Mouse (Mus musculus) heart, adult 9 months (tissue): ENCODE measurements at regions not wholly inside any gene's neighbourhood (a gene's known extent, or its start where the extent isn't known, plus 50 kb on each side); places are given as distances from the start of the nearest gene placed in this dataset.
A peak's percentile ranks its signal among the peaks of the same experiment; 100 is the strongest.

Experiments used
- DNase-seq, 2 experiments: peaks; one replicate each; pipeline ENCODE4 v3.0.0; 2022; ENCODE audit warnings: low spot score in 2 of 2

GRCm38 (mm10) chr2:79134281-79134680, 120.9 kb upstream of the Itga4 start:
- no peak for DNase-seq

DNA sequence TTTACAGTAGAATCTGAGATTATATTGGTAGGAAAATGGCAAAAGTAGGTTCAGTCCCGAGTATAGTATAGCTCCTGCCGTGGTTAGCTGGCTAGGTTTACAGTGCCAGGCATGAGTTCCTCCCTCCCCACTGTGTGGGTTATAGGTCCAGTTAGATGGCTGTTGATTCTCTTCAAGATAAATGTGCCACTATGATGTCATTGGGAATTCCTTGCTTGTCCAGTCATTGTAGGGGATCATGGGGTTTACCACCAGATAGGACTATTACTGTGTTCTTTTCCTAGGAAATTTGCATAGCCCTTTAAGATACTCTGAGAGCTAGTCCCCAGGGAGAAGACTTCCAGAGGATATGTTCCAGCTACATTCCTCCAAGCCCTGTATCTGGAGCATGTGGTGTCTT, 119.2 kb upstream of the Itga4 start:
- no peak for DNase-seq

- no peak for DNase-seq
Observed at GRCm38 (mm10) chr2:79136619-79137458, 118.4 kb upstream of the Itga4 start.

DNA sequence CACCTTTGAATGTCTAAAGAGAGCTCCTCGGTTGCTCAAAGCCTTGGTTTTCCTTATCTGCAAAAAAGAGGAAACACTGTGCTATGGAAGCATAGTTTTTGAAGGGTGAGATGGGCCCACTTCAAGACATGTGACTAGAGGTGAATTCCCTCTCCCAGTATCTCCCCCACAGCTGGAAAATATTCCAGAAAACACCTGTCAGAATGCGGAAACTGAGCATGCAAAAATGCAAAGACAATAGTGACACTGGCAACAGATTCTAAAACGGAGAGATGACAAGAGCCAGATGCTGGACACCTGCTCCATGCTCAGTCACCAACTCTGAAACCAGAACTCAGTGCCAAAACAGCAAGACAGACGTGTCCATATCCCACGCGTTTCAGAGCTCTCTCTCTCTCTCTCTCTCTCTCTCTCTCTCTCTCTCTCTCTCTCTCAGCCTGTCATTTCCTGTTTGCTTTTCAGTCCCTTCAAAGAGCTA, 117.5 kb upstream of the Itga4 start:
- no peak for DNase-seq

- DNase-seq: no peak
Observed at GRCm38 (mm10) chr2:79138368-79139109, 116.7 kb upstream of the Itga4 start.

- DNase-seq: no peak
Observed at GRCm38 (mm10) chr2:79141961-79142360, 113.3 kb upstream of the Itga4 start.

DNA sequence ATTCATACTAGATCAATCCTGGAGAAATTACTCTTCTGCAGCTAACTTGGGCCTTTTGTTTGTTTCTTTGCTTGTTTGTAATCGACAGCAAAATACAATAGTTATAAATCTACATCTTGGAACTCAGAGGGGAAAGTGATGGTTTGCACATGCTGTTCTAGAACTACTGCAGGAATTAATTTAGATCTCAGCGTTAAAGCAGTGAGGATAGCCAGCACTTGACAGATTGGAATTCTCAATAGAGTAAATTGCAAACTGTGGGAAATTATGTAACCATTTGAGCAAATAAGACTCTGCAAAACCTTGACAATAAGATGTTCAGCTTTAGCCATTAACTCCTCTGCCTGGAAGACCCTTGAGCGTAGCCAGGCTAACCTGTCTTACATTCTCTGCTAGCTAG, 112.0 kb upstream of the Itga4 start:
- DNase-seq: no peak

DNA sequence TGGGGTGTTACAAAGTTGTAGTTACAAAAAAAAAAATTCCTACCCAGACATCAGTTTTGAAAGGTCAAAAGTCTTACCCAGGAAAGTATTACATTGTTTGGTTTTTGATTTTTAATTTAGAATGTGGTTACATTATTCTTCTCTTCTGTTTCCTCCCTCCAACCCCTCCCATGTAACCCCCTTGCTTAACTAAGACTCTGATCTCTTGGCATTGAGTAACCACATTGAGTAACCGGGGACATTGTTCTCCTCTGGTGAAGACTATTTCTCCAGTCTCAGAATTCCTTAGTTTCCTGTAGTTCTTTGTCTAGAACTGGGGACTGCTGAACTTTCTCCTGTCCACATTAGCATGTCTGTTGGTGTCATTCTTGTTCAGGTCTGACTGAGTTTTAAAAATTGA, 109.3 kb upstream of the Itga4 start:
- DNase-seq: no peak

- DNase-seq: no peak
Observed at GRCm38 (mm10) chr2:79146563-79146962, 108.7 kb upstream of the Itga4 start.

DNA sequence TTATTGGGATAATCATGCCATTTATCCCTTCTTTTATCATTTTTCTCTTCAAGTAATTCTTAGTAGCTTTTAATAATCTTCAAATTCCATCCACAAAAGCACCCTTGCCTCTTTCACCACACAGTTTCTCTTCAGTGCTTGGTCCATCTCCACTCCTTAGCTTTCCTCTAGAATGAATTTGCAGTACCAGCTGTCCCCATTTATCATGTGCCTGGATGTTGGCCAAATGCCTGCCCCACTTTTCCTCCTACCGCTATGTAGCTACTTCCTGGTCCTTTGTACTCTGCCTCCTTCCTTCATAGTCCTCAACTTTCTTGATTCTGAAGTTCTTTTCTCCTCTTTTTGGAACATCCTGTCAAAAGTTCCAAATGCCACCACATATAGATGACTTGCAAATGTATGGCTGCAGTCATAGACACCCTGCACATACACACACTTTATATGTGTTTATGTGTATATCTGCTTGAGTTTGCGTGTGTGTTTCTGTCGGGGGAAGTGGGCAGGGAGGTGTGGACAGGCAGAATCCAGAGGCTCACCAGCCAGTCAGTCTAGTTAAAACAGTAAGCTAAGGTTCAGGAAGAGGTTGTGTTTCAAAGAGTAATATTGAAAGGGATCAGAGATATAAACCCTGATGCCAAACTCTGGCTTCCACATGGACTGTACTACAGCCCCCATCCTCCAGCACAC, 106.1 kb upstream of the Itga4 start:
- DNase-seq: no peak

- DNase-seq: no peak
Observed at GRCm38 (mm10) chr2:79151610-79152009, 103.6 kb upstream of the Itga4 start.

- DNase-seq: no peak
Observed at GRCm38 (mm10) chr2:79152031-79152694, 103.1 kb upstream of the Itga4 start.

DNA sequence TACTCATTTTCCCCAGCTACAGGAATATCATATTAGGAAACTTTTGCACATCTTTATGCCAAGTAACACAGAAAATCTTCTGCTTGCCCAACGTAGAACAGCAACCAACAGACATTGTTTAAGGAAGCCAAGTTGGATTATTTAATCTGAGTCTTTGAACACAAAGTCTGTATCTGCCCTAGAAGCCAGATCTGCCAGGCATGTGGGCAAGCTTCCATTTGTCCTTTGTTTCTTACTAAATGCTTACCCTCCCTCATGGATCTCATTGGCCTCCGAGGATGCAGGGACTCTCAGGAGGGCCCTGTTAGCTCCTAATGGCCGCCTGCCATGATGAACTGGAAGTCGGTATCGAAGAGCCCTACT, 102.5 kb upstream of the Itga4 start:
- no peak for DNase-seq

DNA sequence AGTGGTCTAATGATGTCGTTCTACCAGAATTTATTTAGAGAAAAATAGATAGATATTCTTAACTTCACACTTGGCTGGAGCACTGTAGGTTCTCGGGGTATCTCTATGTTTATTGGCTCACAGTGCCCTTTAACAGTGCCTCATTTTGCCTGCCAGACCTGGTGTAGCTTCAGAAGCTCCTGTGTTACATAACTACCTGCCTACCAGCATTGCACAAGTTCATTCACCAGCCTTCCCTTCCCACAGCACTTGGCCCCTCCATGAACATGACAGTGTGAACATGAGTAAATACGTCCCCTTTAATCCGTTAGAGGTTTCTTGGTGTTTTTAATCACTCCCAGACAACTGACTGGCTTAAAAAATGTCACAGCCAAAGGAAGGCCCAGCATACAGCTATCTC, 102.2 kb upstream of the Itga4 start:
- DNase-seq: no peak

DNA sequence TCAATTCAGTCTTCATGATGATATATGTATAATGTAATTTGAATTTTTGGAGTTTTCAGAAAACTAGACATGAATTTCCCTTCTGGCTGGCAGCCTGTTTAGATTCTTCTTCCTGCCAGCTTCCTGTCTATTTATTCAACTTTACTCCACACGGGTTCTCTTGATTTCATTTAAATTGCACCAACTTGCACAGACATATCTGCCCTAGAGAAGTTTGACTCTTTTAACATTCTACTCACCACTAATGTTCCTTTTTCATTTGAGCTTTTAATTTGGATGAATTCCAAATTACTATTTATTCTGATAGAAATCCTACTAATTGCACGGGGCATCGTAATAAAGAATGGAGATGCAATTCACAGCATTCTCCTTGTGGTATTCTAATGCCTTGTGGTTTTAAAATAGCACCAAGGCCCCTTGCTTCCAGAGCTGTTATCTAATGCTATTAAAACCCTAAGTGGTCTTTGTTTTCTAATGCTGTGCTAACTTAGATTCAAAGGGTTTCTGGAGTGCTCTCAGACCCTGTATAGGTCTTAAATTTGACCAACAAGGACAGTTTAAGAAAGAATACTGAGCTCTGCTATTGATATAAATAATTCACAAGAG, 96.7 kb upstream of the Itga4 start:
- no peak for DNase-seq

DNA sequence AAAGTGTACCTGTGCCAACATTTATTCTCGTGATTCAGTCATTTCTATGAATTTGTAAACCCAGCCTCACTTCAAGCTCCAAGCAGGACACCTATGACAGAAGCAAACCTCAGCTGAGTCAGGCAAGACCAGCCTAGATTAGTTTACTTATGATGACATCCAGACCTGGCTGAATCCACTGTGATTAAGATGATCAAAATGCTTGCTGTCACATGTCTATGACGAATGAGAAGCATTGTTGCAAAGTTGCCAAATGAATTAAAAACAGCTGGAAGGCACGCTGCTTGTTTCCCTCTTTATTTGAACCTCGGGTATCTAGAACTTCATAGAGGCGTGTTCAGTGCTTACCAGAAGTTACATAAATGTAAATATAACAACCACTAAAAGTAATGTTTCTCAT, 95.9 kb upstream of the Itga4 start:
- DNase-seq: no peak

- DNase-seq: no peak
Observed at GRCm38 (mm10) chr2:79172967-79173919, 82.0 kb upstream of the Itga4 start.

DNA sequence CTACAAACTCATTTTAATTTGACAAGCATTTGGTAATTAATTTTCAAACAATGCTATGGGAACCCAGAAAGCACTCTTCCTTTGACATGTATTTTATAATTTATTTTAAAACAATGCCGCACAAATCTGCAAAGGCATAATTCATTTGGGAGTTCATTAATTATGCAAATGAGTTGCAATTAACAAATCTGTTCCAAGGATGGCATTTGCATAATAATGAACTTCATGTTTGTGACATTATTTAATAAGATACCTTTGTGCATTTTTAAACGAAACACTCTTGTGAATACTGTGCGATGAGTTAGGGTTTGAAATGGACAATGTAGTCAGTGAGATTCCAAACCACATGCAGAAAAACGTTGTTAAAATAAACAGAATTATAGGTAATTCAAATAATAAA, 80.9 kb upstream of the Itga4 start:
- no peak for DNase-seq

- peak in 1 of 2 experiments; percentile 2 for DNase-seq
Observed at GRCm38 (mm10) chr2:79180782-79181181, 74.4 kb upstream of the Itga4 start.

DNA sequence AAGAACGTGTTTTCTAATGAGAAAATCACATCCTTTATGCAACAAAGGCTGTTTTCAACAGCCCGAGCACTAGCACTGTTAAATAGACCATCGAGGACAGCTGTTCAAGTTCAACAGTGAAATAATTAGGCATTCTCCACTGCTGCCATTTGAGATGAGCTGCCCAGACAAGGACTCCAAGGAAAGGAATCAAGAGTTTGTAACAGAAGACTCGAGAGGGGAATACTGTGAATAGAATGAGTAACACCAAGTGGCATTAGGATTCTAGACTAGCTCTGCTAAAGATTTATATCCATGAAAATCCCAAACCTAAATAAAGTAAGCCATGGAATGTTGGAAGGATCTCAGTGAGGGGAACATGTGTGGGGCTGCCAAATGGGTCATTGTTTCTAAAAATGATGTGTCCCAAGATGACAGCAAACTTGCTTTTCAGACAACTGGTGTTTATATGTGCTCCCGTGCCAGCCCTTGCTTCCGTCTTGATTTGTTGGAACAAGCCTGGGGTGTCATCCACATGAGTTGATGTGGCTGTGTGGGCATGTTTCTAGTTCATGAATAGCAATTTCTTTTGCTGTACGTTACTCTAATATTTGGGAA, 72.1 kb upstream of the Itga4 start:
- DNase-seq: no peak
